Mouse (Mus musculus) MEL (cell line): ENCODE measurements around the gene Tnik. TPM values are rescaled to one million over a fixed set of nuclear protein-coding genes. Genes with fewer than 3 reads are reported as not detected.

ENCODE experiments used
- DNase-seq: peaks from one replicate; pipeline ENCODE4 v3.0.0; 2011; ENCODE audit warnings: low read depth, low spot score
- H3K27ac ChIP-seq: 2 replicates; pipeline ENCODE4 v1.5.1; 2012; ENCODE audit warnings: low read depth, mild to moderate bottlenecking, control low read depth, low read length, moderate library complexity; ENCODE audit not compliant: control insufficient read depth
- H3K27me3 ChIP-seq, 2 experiments: fragments of 150-350 bp in 1 of 2; sonication (generic) in 1 of 2; 2 replicates each; pipeline ENCODE4 v1.6.1; 2012; ENCODE audit warnings: low read length in 2 of 2, mild to moderate bottlenecking in 2 of 2, improper control_type of control experiment in 1 of 2, moderate library complexity in 1 of 2; ENCODE audit not compliant: insufficient read depth in 2 of 2, control insufficient read depth in 1 of 2
- H3K36me3 ChIP-seq, 2 experiments: 2 replicates each; pipeline ENCODE4 v1.6.1; 2012 to 2014; ENCODE audit warnings: low read length in 2 of 2, improper control_type of control experiment in 1 of 2, inconsistent platforms in 1 of 2, mild to moderate bottlenecking in 1 of 2; ENCODE audit not compliant: insufficient read depth in 2 of 2, control insufficient read depth in 1 of 2
- H3K4me1 ChIP-seq, 2 experiments: fragments of 150-350 bp in 1 of 2; sonication (generic) in 1 of 2; 2 replicates each; pipeline ENCODE4 v1.6.1; 2012; ENCODE audit warnings: low read length in 2 of 2, improper control_type of control experiment in 1 of 2, mild to moderate bottlenecking in 1 of 2; ENCODE audit not compliant: insufficient read depth in 2 of 2, control insufficient read depth in 1 of 2
- H3K4me3 ChIP-seq, 2 experiments: fragments of 150-350 bp in 1 of 2; sonication (generic) in 1 of 2; 2 replicates each; pipeline ENCODE4 v1.5.1; 2012; ENCODE audit warnings: low read depth in 2 of 2, low read length in 2 of 2, mild to moderate bottlenecking in 2 of 2, moderate library complexity in 2 of 2, control low read depth in 1 of 2, improper control_type of control experiment in 1 of 2; ENCODE audit not compliant: control insufficient read depth in 1 of 2, insufficient read depth in 1 of 2
- H3K79me2 ChIP-seq: 2 replicates; pipeline ENCODE4 v1.6.1; 2012; ENCODE audit warnings: mild to moderate bottlenecking, low read length, moderate library complexity; ENCODE audit not compliant: control insufficient read depth, poor library complexity, insufficient read depth
- H3K9ac ChIP-seq: 2 replicates; pipeline ENCODE4 v1.6.1; 2012; ENCODE audit warnings: low read depth, mild to moderate bottlenecking, control low read depth, low read length, moderate library complexity; ENCODE audit not compliant: control insufficient read depth, poor library complexity, severe bottlenecking
- H3K9me3 ChIP-seq: fragments of 150-350 bp; sonication (generic); replicated peaks from 2 replicates; pipeline ENCODE4 v1.6.1; 2012; ENCODE audit warnings: mild to moderate bottlenecking, low read length, improper control_type of control experiment, moderate library complexity; ENCODE audit not compliant: insufficient read depth
- BHLHE40 ChIP-seq: IDR thresholded peaks from 2 replicates; pipeline ENCODE4 v1.6.1; 2012; ENCODE audit warnings: low read depth, mild to moderate bottlenecking, inconsistent platforms, low read length, improper control_type of control experiment, borderline replicate concordance
- CHD1 ChIP-seq: IDR thresholded peaks from 2 replicates; pipeline ENCODE4 v1.6.1; 2012; ENCODE audit warnings: low read depth, mild to moderate bottlenecking, inconsistent platforms, low read length, improper control_type of control experiment
- CHD2 ChIP-seq: IDR thresholded peaks from 2 replicates; pipeline ENCODE4 v1.6.1; 2011; ENCODE audit warnings: low read length, improper control_type of control experiment
- CTCF ChIP-seq, 3 experiments: IDR thresholded peaks in 2 of 3; conservative IDR thresholded peaks in 1 of 3; 2 replicates each; pipeline ENCODE4 v1.5.1; 2011 to 2012; ENCODE audit warnings: low read length in 3 of 3, low read depth in 2 of 3, mild to moderate bottlenecking in 2 of 3, improper control_type of control experiment in 1 of 3, inconsistent platforms in 1 of 3, mixed read lengths in 1 of 3, moderate library complexity in 1 of 3; ENCODE audit not compliant: control insufficient read depth in 1 of 3, insufficient read depth in 1 of 3, poor library complexity in 1 of 3, severe bottlenecking in 1 of 3
- ELF1 ChIP-seq: IDR thresholded peaks from 2 replicates; pipeline ENCODE4 v1.6.1; 2014; ENCODE audit warnings: low read depth, mild to moderate bottlenecking, inconsistent platforms, low read length, improper control_type of control experiment, moderate library complexity
- EP300 ChIP-seq, 2 experiments: IDR thresholded peaks; 2 replicates each; pipeline ENCODE4 v1.6.1; 2011; ENCODE audit warnings: improper control_type of control experiment in 2 of 2, low read length in 2 of 2, low read depth in 1 of 2, mild to moderate bottlenecking in 1 of 2
- ETS1 ChIP-seq: IDR thresholded peaks from 2 replicates; pipeline ENCODE4 v1.6.1; 2012; ENCODE audit warnings: low read depth, mild to moderate bottlenecking, inconsistent platforms, low read length, improper control_type of control experiment, moderate library complexity
- GABPA ChIP-seq: IDR thresholded peaks from 2 replicates; pipeline ENCODE4 v1.6.1; 2012; ENCODE audit warnings: low read depth, mild to moderate bottlenecking, inconsistent platforms, low read length, improper control_type of control experiment, moderate library complexity
- HCFC1 ChIP-seq: IDR thresholded peaks from 2 replicates; pipeline ENCODE4 v1.6.1; 2012; ENCODE audit warnings: low read depth, mild to moderate bottlenecking, inconsistent platforms, low read length, improper control_type of control experiment, moderate library complexity
- JUND ChIP-seq: IDR thresholded peaks from 2 replicates; pipeline ENCODE4 v1.6.1; 2011; ENCODE audit warnings: low read depth, mild to moderate bottlenecking, improper control_type of control experiment, low read length
- KAT2A ChIP-seq: conservative IDR thresholded peaks from 2 replicates; pipeline ENCODE4 v1.6.1; 2012; ENCODE audit warnings: low read depth, low read length, improper control_type of control experiment, inconsistent platforms
- MAX ChIP-seq: IDR thresholded peaks from 2 replicates; pipeline ENCODE4 v1.6.1; 2011; ENCODE audit warnings: low read length, improper control_type of control experiment
- MAZ ChIP-seq: IDR thresholded peaks from 2 replicates; pipeline ENCODE4 v1.6.1; 2012; ENCODE audit warnings: low read depth, mild to moderate bottlenecking, inconsistent platforms, low read length, improper control_type of control experiment
- MXI1 ChIP-seq: IDR thresholded peaks from 2 replicates; pipeline ENCODE4 v1.6.1; 2011; ENCODE audit warnings: mild to moderate bottlenecking, low read depth, low read length, improper control_type of control experiment
- NELFE ChIP-seq: IDR thresholded peaks from 2 replicates; pipeline ENCODE4 v1.6.1; 2011; ENCODE audit warnings: low read depth, low read length, improper control_type of control experiment
- NRF1 ChIP-seq: IDR thresholded peaks from 2 replicates; pipeline ENCODE4 v1.6.1; 2014; ENCODE audit warnings: low read depth, mild to moderate bottlenecking, inconsistent platforms, low read length, improper control_type of control experiment, moderate library complexity; ENCODE audit not compliant: poor library complexity, insufficient read depth, severe bottlenecking
- POLR2A ChIP-seq, 2 experiments: IDR thresholded peaks; 2 replicates each; pipeline ENCODE4 v1.6.1; 2011 to 2012; ENCODE audit warnings: low read length in 2 of 2, mild to moderate bottlenecking in 2 of 2, control low read depth in 1 of 2, improper control_type of control experiment in 1 of 2, low read depth in 1 of 2, moderate library complexity in 1 of 2; ENCODE audit not compliant: control insufficient read depth in 1 of 2, insufficient read depth in 1 of 2, poor library complexity in 1 of 2
- POLR2AphosphoS2 ChIP-seq: IDR thresholded peaks from 2 replicates; pipeline ENCODE4 v1.6.1; 2011; ENCODE audit warnings: low read length, improper control_type of control experiment
- RCOR1 ChIP-seq: IDR thresholded peaks from 2 replicates; pipeline ENCODE4 v1.6.1; 2012; ENCODE audit warnings: low read depth, mild to moderate bottlenecking, inconsistent platforms, low read length, improper control_type of control experiment
- SIN3A ChIP-seq: IDR thresholded peaks from 2 replicates; pipeline ENCODE4 v1.6.1; 2012; ENCODE audit warnings: low read length, improper control_type of control experiment, inconsistent platforms
- SMC3 ChIP-seq: IDR thresholded peaks from 2 replicates; pipeline ENCODE4 v1.6.1; 2011; ENCODE audit warnings: low read depth, low read length, improper control_type of control experiment
- TAL1 ChIP-seq: IDR thresholded peaks from 2 replicates; pipeline ENCODE4 v1.6.1; 2012; ENCODE audit warnings: mild to moderate bottlenecking, inconsistent platforms, low read length, moderate library complexity, mixed read lengths
- TBP ChIP-seq: IDR thresholded peaks from 2 replicates; pipeline ENCODE4 v1.8.0; 2011; ENCODE audit warnings: low read depth, low read length, improper control_type of control experiment
- TCF12 ChIP-seq: IDR thresholded peaks from 2 replicates; pipeline ENCODE4 v1.6.1; 2014; ENCODE audit warnings: low read depth, mild to moderate bottlenecking, inconsistent platforms, low read length, improper control_type of control experiment, moderate library complexity
- UBTF ChIP-seq: IDR thresholded peaks from 2 replicates; pipeline ENCODE4 v1.6.1; 2012; ENCODE audit warnings: low read depth, mild to moderate bottlenecking, inconsistent platforms, low read length, improper control_type of control experiment, moderate library complexity, borderline replicate concordance; ENCODE audit not compliant: insufficient read depth
- ZMIZ1 ChIP-seq: IDR thresholded peaks from 2 replicates; pipeline ENCODE4 v1.6.1; 2012; ENCODE audit warnings: low read depth, mild to moderate bottlenecking, inconsistent platforms, low read length, improper control_type of control experiment, moderate library complexity
- polyA plus RNA-seq, 2 experiments: library from polyadenylated mRNA; stranded (reverse) in 1 of 2; unstranded in 1 of 2; fragments of >175 nt in 1 of 2; fragments of >200 nt in 1 of 2; gene quantifications; 2 replicates each; pipeline versions ENCODE4 v1.2.1 to v1.2.4; 2012; ENCODE audit warnings: low replicate concordance in 2 of 2, low read depth in 1 of 2; ENCODE audit not compliant: insufficient read length in 2 of 2, insufficient read depth in 1 of 2, missing spikeins in 1 of 2
- total RNA-seq: library from RNA; depleted of rRNA; stranded (reverse); fragments of 300-350 nt; gene quantifications from 2 replicates; pipeline ENCODE4 v1.2.3, GENCODE M21; 2012

Gene Tnik
- total and polyA plus RNA-seq, 3 experiments, result 9.9 to 78.4 (median 13.6) TPM

GRCm38 (mm10) chr3:28267211-28267610, 4.2 kb downstream of the Tnik start:
- H3K4me3 ChIP-seq, result no peak overlapping the region
- H3K9ac ChIP-seq, result no peak overlapping the region
- no peak overlapping the region for H3K27ac ChIP-seq
- H3K9me3 ChIP-seq, result no peaks in the 10 kb centered on the region
- H3K27me3 ChIP-seq, result no peaks in the 10 kb centered on the region
- H3K4me1 ChIP-seq, result peaks cover 3 to 8% of the 10 kb centered on the region in 2 experiments; a peak in 3 of 4 replicates
- H3K79me2 ChIP-seq, result peaks cover 17% of the 10 kb centered on the region
- no peaks in the 10 kb centered on the region; a peak in 1 of 4 replicates for H3K36me3 ChIP-seq
- no peak for TF ChIP-seq BHLHE40
- TF ChIP-seq, all 39 proteins: peak for 0
- no peak for DNase-seq

GRCm38 (mm10) chr3:28269716-28270115, 6.7 kb downstream of the Tnik start:
- Histone ChIP-seq H3K9me3 (no peaks in the 10 kb centered on the region), H3K4me1 (peaks cover under 1 to 1% of the 10 kb centered on the region in 2 experiments; a peak in 2 of 4 replicates), H3K27ac (no peak overlapping the region), H3K79me2 (peaks cover 3% of the 10 kb centered on the region), H3K9ac (no peak overlapping the region), H3K27me3 (no peaks in the 10 kb centered on the region), H3K36me3 (no peaks in the 10 kb centered on the region; a peak in 1 of 4 replicates), H3K4me3 (no peak overlapping the region)
- no peak for TF ChIP-seq ETS1
- TF ChIP-seq POLR2A (IDR thresholded peaks at IDR 0.05; ENCODE audit: control insufficient read depth in 1 of 2, insufficient read depth in 1 of 2, low read depth in 1 of 2, low read length in 2 of 2, poor library complexity in 1 of 2), result no peak
- TF ChIP-seq MAX, result no peak
- TF ChIP-seq HCFC1, result no peak
- TF ChIP-seq GABPA, result no peak
- TF ChIP-seq SMC3, result no peak
- TF ChIP-seq NELFE, result no peak
- TF ChIP-seq TBP, result no peak
- no peak for TF ChIP-seq UBTF
- no peak for TF ChIP-seq POLR2AphosphoS2
- DNase-seq, result no peak

GRCm38 (mm10) chr3:28271884-28272283, 8.9 kb downstream of the Tnik start:
- no peak for DNase-seq
- Histone ChIP-seq H3K4me1 (no peaks in the 10 kb centered on the region), H3K9me3 (no peaks in the 10 kb centered on the region), H3K79me2 (no peaks in the 10 kb centered on the region; the same call in none of the 2 replicates), H3K4me3 (no peak overlapping the region), H3K27ac (no peak overlapping the region), H3K36me3 (no peaks in the 10 kb centered on the region), H3K27me3 (no peaks in the 10 kb centered on the region), H3K9ac (no peak overlapping the region)
- TF ChIP-seq EP300 (IDR thresholded peaks at IDR 0.05; ENCODE audit: low read depth in 1 of 2, low read length in 2 of 2) (no peak), JUND (no peak), ELF1 (no peak), TCF12 (no peak), CTCF (IDR thresholded peaks at IDR 0.05 in 2 of 3, conservative IDR thresholded peaks at IDR 0.05 in 1 of 3; ENCODE audit: control insufficient read depth in 1 of 3, insufficient read depth in 1 of 3, low read depth in 2 of 3, low read length in 3 of 3, poor library complexity in 1 of 3, severe bottlenecking in 1 of 3) (no peak), TBP (no peak), CHD1 (no peak), MXI1 (no peak), CHD2 (no peak), HCFC1 (no peak), KAT2A (no peak), ZMIZ1 (no peak), GABPA (no peak), NRF1 (no peak), POLR2A (IDR thresholded peaks at IDR 0.05; ENCODE audit: control insufficient read depth in 1 of 2, insufficient read depth in 1 of 2, low read depth in 1 of 2, low read length in 2 of 2, poor library complexity in 1 of 2) (no peak), MAZ (no peak), SIN3A (no peak), TAL1 (no peak), NELFE (no peak), RCOR1 (no peak)
